Mouse (Mus musculus): ENCODE results near the gene Mapkap1.
A peak's percentile ranks its signal among the peaks of the same experiment; 100 is the strongest.

The Mapkap1 gene

DNA sequence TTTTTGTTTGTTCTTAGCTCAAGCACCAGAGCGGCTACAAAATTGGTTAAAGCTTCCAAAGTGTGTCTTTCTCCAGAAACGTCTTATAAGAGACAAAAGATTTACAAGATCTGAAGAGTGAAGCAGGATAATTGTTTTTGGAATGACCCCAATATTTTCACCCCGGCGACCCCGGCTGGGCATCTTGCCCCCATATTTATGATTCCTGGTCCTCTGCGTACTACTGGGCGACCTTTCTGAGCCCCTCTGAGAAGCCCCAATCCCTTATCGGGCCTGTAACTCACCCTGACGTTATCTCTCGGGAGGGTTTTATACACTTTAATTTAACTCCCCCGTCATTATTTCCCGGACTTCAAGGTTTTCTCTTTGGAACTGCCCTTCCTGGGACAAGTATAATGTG lies 225.5 kb downstream of the Mapkap1 start:
- no peak for DNase-seq (ENCODE audit: low read depth)

DNA sequence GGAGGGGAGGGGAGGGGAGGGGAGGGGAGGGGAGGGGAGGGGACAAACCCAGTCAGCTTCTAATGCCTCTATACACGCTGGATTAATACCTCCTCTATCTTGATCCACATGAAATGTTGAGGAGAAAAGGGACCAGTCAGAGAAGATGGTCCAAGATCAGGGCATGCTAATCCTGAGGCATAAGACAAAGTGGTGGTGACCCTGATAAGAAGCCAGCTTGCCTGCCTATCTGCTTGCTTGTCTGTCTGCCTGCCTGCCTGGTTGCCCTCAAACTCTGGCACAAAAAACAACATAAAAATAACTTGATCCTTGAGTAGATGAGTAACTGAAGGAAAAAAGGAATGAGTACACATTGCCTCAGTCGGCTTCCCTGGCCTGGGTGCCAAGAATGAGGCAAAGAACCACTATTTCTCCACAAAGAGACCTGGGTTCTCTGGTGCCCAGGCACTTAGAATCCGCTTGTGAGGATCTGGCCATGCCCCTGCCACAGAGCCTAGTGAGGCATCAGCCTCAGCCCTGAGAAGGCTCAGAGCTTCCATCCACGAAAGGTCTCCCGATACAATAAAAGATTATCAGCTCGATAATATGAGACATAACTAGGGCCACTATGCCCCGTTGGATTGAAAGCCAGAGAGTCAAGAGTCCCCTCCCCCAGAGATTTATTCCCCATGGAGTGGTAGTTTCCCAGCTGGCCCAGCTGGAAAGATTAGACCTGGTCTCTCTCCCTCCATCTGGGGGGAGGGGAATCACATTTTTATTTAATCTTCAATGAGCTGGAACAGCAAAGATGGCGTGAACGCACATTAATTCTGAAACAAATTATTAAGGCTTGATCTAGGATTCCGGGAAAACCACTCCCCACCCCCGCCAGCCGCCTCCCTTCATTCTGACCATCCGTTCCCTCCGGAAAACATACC lies 228.9 kb downstream of the Mapkap1 start:
- no peak for DNase-seq (ENCODE audit: low read depth)

DNA sequence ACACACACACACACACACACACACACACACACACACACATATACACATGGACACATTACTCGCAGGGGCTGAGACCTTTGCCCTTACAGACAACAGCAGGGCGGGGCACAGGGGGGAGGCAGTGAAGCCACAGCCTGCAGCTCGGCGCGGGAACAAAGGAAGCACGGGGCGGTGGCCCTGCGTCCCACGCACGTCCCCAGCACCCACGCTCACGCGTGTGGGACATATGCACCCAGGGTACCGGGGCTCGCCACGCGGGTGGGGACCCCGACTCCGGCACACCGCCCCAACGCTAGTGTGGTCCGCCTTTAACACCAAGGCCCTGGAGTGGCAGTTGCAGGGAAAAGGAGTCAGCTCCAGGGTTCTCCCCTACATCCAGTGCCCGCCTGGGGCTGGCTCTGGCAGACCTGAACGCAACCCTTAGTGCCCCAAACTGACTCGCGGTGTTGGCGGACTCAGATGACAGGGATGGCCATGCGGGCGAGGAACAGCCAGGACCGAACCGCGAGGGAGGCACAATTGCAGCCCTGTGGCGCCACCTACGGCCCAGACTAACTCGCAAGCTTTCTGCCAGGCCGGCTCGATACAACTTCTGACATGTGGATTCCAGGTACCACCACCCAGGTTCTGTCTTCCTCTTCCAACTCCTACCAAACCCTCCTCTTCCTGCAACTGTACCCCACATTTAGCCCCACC lies 232.5 kb downstream of the Mapkap1 start:
- DNase-seq (ENCODE audit: low read depth): peak; percentile 90

DNA sequence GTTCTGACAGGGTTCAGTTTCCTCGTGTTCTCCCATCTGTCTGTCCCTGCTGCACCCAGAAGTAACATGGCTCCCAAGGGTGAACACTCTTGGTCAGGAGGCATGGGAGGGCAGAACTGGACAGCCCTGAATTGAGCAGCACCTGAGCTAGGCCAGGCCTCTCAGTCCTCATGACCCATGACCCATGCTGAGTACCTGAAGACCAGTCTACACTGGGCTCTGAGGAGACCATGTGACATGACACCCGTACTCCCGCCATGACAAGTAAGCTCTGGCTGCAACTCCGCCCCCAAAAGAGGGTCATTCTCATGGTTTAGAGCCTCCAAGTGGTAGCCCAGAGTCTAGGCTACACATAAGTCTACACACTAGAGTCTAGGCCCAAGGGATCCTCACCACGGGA lies 233.2 kb downstream of the Mapkap1 start:
- DNase-seq (ENCODE audit: low read depth): peak; percentile 59

DNA sequence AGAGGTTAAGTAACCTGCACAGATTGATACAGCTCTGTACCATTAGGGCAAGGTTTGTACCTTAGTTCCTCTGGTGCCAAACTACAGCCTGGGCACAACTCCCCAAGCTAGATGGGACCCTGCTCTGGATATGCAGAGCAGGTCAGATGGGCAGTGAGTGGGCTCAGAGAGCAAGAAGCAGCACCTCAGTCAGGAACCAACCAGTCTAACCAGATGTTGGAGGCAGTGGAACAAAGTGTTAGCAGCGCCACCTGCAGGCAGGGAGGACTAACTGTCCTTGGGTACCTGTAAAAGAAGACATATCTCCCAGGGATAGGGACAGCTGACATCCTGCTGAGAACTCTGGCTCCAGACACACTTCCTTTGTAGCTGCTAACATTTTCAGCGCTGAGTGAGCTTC lies 235.8 kb downstream of the Mapkap1 start:
- DNase-seq (ENCODE audit: low read depth): peak; percentile 77

DNA sequence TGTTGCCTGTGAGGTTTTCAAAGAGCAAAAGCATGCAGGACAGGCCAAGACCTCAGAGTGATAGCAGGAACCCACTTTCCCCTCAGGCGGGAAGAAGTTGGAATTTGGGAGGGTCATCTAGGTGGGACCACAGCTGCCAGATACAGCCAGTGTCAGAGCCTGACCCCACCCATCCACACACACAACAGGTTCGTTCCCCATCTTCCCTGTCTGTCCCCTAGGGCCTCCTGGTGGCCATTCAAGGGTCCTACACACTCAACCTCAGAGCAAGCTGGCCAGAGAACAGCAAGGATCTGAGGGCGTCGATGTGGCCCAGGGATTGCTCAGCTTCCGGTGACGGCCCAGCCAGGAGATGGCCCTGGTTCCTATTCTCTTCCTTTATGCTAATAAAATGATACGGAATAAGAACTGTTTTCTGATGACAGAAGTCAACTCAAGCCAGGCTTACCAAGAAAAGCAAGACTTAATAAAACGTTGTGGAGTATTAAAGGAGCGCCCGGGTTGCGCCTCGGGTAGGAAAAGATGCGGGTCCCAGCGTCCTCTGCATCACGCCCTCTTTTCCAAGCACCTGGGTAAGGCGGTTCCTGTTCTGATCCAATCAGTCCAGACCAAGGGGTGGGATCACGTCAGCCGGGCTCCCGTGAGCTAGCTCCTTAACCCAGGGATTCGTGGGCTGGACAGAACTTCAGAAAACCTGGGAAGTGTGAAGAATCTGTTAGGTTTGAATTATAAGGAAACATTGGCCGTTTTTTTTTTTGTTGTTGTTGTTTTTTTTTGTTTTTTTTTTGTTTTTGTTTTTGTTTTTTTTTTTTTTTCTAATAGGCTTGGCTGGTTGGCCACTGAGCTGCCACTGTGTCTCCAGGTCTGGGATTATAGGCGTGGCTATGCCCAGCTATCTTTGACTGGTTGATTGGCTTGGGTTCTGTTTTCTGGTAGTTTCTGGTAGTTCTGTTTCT lies 238.3 kb downstream of the Mapkap1 start:
- peak; percentile 89 for DNase-seq (ENCODE audit: low read depth)

DNA sequence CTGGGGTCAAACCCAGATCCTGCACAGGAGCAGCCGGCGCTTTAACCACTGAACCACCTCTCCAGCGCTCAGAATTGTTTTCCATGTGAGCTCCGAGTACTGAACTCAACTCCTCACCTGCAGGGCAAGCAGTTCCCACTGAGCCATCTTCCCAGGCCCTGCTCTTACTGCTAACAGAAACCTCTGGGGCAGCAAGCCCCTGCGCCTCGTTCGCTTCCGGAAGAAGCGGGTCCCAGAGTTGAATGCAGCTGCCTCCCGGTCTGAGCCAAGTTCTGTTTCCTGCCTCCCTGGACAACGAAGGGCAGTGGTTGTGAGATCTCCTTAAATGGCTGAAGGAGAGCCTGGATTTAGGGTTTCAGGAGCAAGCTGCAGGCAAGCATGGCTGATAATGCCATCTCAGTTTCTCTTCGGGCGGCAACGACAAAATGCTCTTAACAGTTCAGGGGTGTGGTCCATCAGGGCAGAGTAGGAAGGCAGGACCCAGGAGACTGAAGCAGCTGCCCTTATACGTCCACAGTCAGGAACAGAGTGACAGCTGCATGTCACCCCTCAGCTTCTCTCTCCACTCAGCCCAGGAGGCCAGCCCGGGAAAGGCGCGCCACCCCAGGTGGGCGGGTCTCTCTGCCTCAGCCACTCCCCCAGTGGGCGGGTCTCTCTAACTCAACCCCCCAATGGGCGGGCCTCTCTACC lies 239.4 kb downstream of the Mapkap1 start:
- peak; percentile 80 for DNase-seq (ENCODE audit: low read depth)

DNA sequence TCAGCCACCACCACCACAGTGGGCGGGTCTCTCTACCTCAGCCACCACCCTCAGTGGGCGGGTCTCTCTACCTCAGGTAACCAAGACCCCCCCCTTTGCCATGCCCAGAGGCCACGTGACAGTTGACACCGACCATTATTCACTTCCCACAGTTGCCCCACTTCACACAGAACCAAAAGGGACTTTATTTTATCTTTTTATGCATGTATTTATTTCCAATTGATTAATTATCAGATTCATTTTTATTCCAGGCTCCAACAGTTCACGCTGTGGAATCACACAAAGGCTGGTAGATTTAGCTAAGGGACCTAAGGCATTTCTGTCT lies 239.9 kb downstream of the Mapkap1 start:
- DNase-seq (ENCODE audit: low read depth): no peak

DNA sequence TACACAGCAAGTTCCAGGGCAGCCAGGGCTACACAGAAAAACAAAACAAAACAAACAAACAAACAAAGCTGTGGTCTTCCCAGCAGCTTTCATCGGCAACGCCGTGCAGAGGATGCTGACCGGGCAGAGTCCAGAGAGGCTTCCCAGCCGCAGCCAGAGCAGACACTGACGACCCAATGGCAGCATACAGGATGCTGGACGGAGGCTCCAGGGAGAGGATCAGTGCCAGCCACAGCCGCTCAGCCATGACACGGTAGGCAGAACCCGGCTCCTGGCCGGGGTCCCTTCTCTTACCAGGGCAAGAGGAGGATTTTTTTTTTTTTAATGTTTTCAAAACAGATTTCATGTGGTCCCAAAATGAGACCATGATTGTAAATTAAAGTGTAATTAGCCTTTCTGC lies 240.8 kb downstream of the Mapkap1 start:
- no peak for DNase-seq (ENCODE audit: low read depth)

DNA sequence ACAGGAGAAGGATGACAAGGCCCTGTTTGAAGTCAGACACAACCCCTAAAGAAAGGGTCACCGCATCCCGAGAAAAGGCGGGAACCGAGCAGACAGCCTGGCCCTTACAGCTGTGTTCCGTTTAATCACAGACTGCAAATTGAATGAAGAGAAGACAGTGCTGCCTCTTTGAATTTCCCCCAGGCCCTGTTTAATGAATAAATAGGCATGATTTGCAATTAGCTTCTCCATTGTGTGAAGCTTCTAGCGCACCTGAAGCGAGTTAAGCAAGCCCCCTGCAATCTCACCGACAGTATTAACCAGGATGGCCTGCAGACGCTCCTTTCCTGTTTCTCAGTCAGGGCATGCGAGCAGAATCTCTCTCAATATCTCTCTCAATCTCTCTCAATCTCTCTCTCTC lies 261.2 kb downstream of the Mapkap1 start:
- no peak for DNase-seq (ENCODE audit: low read depth)

DNA sequence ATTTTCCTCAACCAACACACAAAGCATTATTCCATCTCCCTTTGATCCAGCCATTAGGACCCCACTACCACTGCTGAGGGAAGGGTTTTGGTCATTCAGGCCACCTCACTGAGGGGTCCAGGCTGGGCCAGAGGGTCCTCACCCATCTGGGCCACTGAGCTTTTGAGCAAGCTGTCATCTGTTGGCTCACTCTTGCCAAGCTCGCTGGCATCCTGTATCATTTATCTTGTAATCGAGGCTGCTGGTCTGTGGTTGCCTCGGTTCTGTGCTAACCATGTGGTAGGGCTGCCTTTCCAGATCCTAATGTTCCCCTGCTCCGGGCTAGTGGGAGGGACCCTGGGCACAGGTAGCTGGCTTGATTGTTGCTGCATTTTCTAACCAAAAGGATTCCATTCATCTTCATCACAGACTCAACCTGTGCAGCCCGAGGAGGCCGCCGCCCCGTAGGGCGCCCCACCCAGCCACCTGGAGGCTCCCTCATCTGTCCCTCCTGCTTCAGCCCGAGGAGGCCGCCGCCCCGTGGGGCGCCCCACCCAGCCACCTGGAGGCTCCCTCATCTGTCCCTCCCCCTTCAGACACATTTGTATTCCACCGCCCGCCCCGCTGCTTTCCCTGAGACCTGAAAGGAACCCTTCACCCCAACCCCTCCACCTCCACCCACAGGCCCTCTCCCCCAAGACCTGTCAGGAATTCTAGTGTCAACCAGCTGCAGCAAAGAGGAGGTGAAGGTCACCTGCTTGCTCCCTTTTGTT lies 262.0 kb downstream of the Mapkap1 start:
- DNase-seq (ENCODE audit: low read depth): no peak

DNA sequence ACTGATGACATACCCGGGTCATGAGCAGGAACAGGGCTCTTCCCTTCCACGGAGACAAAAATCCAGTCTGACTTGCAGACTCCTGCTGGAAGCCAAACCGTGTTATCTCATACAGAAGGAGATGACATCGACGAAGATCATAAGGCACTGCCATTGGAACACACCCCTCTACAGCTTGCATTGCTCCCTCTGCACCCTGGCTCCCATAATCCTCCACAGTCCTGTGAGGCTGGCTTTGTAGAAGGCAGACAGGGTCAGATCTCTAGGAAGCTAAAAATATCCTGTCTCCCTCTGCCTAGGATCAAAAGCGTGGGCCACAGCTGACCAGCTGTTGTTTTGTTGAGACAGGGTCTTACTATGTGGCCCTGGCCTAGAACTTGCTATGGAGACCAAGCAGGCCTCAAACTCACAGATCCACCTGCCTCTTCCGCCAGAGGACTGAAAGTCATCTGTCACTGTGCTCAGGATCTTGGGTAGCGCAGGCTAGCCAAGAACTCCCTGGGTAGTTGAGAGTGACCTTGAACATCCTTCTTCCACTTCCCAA lies 262.7 kb downstream of the Mapkap1 start:
- no peak for DNase-seq (ENCODE audit: low read depth)

DNA sequence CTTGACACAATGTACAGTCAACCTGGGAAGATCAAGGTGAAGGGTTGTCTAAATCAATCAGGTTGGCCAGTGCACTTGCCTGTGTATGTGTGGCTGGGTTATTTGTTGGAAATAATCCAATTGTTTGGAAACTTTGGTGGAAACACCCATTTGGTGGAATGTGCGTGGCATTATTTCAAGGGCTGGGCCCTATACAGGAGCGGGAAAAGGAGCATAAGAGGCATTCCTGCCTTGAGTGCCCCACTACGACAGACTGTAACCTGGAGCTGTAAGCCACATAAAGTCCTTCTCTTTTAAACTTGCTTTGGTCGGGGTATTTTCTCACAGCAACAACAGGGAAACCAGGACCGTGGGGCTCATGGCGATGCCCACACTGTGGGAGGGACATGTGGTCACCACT lies 263.9 kb downstream of the Mapkap1 start:
- no peak for DNase-seq (ENCODE audit: low read depth)

DNA sequence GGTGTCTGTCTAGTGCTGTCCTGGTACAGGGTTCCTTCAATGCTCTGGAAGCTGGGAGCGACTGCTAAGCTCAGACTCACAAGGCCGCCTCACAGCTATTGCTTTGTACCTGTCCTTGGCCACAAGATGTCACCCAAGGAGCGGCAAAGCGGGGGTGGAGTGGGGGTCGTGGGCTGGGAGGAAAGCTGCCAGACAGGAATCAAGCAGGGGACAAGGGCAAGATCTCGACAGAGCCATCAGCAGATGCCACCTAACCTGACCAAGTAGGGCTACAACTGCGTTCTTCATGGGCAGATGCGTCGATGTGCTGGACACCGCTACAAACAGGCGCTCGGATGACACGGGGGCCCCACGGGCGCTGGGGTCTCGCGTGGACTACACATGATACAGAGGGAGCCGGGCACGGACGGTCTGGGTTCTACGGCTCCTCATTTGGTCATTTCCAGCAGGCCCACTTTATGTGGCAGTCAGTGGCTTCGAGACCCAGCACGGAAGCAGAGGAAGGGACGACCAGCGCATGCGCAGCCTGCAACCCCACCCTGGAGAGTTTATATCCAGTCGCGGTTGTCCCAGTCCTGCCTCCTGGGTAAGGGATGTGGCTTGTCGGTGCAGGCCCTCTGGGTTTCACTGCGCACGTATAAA lies 264.9 kb downstream of the Mapkap1 start:
- no peak for DNase-seq (ENCODE audit: low read depth)

DNA sequence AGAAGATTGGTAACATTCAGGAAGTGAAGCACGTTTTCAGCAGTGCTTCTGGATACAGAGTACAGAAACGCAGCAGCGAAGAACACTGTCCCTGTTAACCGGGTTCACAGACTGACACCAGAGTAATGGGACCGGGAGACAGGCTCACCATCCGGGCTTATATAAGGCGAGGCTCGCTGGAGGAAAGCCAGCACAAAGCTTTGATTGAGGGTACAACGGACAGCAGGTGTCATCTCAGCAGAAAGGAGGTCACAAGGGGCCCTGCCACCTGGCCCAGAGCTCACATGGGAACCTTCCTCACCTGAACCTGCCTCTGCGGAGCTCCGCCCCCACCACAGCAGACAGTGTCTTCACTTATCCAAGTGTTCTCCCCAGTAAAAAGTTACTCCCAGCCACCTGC lies 267.3 kb downstream of the Mapkap1 start:
- no peak for DNase-seq (ENCODE audit: low read depth)

Data from 416B (cell line).